Mouse (Mus musculus) embryonic facial prominence, embryonic 13.5 days (tissue): ENCODE data around the gene Atf7ip. TPM values are rescaled to one million over a fixed set of nuclear protein-coding genes. Genes with fewer than 3 reads are reported as not detected.

Experiments used
- ATAC-seq: fragments of 200-750 bp; cut with Nextera tagmentation; 2 replicates; pipeline ENCODE4 v1.8.0; 2017; ENCODE audit warnings: low read depth; ENCODE audit not compliant: insufficient number of reproducible peaks, insufficient read depth, low FRiP score, low TSS enrichment
- H3K27ac ChIP-seq: fragments of 300-500 bp; sonication (generic); 2 replicates; pipeline ENCODE4 v1.5.1; 2015; ENCODE audit warnings: moderate library complexity, mild to moderate bottlenecking, inconsistent platforms
- H3K27me3 ChIP-seq: fragments of 300-500 bp; sonication (generic); 2 replicates; pipeline ENCODE4 v1.6.1; 2015; ENCODE audit warnings: mild to moderate bottlenecking, inconsistent platforms
- H3K36me3 ChIP-seq: fragments of 300-500 bp; sonication (generic); 2 replicates; pipeline ENCODE4 v1.6.1; 2015; ENCODE audit warnings: mild to moderate bottlenecking, inconsistent platforms
- H3K4me1 ChIP-seq: fragments of 300-500 bp; sonication (generic); 2 replicates; pipeline ENCODE4 v1.6.1; 2015; ENCODE audit warnings: inconsistent platforms
- H3K4me2 ChIP-seq: fragments of 300-500 bp; sonication (generic); 2 replicates; pipeline ENCODE4 v1.6.1; 2015; ENCODE audit warnings: moderate library complexity, mild to moderate bottlenecking, inconsistent platforms
- H3K4me3 ChIP-seq: fragments of 300-500 bp; sonication (generic); 2 replicates; pipeline ENCODE4 v1.5.1; 2015; ENCODE audit warnings: mild to moderate bottlenecking, inconsistent platforms
- H3K9ac ChIP-seq: fragments of 300-500 bp; sonication (generic); 2 replicates; pipeline ENCODE4 v1.6.1; 2015; ENCODE audit warnings: mild to moderate bottlenecking, inconsistent platforms
- H3K9me3 ChIP-seq: fragments of 300-500 bp; sonication (generic); 2 replicates; pipeline ENCODE4 v1.6.1; 2016; ENCODE audit warnings: inconsistent platforms
- WGBS: fragments of 180-500 bp; shearing (Covaris S2); methylation state at CpG from one replicate; pipeline ENCODE4 v1.1.7; 2015; ENCODE audit warnings: mixed read lengths; 5-methylcytosine and 5-hydroxymethylcytosine counted together
- polyA plus RNA-seq: library from polyadenylated mRNA; unstranded; fragments of >200 nt; fragmentation: Nextera tagmentation; extraction: Ambion mirVana; gene quantifications from 2 replicates; pipeline ENCODE4 v1.2.1, GENCODE M21; 2015

The Atf7ip gene
- polyA plus RNA-seq, 1 experiment from 2014 or later, result 39.0 TPM

- no peak overlapping the region for H3K4me3 ChIP-seq
- ATAC-seq, result no peak
- WGBS, result 80% methylated on average over 4 of the region's 4 CpGs
- peaks cover 34% of the 10 kb centered on the region for H3K27me3 ChIP-seq
- H3K9ac ChIP-seq, result no peak overlapping the region
- H3K4me2 ChIP-seq, result no peak overlapping the region
- no peak overlapping the region for H3K27ac ChIP-seq
- no peaks in the 10 kb centered on the region for H3K36me3 ChIP-seq
- no peaks in the 10 kb centered on the region for H3K9me3 ChIP-seq
- H3K4me1 ChIP-seq, result peaks cover 18% of the 10 kb centered on the region
These were observed 152.3 kb downstream of the Atf7ip start for GRCm38 (mm10) chr6:136658303-136658702.

GRCm38 (mm10) chr6:136659226-136659625, 153.3 kb downstream of the Atf7ip start:
- 91% methylated on average over 9 of the region's 9 CpGs for WGBS
- Histone ChIP-seq H3K27me3 (peaks cover 42% of the 10 kb centered on the region), H3K36me3 (no peaks in the 10 kb centered on the region), H3K4me2 (no peak overlapping the region), H3K9ac (no peak overlapping the region), H3K4me3 (no peak overlapping the region), H3K9me3 (no peaks in the 10 kb centered on the region), H3K4me1 (peaks cover 18% of the 10 kb centered on the region), H3K27ac (no peak overlapping the region)
- no peak for ATAC-seq

Other genes starting within 250 kb of the Atf7ip start
- gene Gm8994, start 178.6 kb upstream of the Atf7ip start, polyA plus RNA-seq, result not detected in 2 replicates
- gene E330021D16Rik, start 90.6 kb upstream of the Atf7ip start, polyA plus RNA-seq, result not detected in 2 replicates
- gene Plbd1, start 155.8 kb downstream of the Atf7ip start, polyA plus RNA-seq, result 6.4 and 9.9 TPM in 2 replicates